Mouse (Mus musculus) gastrocnemius, postnatal 36 days (tissue): ENCODE data around the gene Gm10670. TPM values are rescaled to one million over a fixed set of nuclear protein-coding genes. Genes with fewer than 3 reads are reported as not detected.
"Not testable (repeated sequence)": the region's sequence is repeated elsewhere in the genome, so short reads cannot be mapped to it uniquely, and the experiment has no call there.

Experiments used
- DNase-seq, 2 experiments: peaks; one replicate each; pipeline ENCODE4 v3.0.0; 2022
- intact Hi-C: fragments of 180-260 bp; cut with DNase I; formaldehyde crosslinking; loops from one replicate; pipeline ENCODE4 v1.15.1; 2025
- long read RNA-seq, 2 experiments: library from polyadenylated mRNA; stranded (forward); transcript quantifications; one replicate each; pipeline ENCODE4 v2.0.0; 2021
- total RNA-seq, 2 experiments: library from RNA; stranded (reverse); gene quantifications; 2 replicates each; pipeline ENCODE4 v1.2.3; 2021

The Gm10670 gene
- not detected for total RNA-seq
- long read RNA-seq, experiment 1, result 0 reads
- long read RNA-seq, experiment 2, result 0 reads

GRCm38 (mm10) chr7:20474825-20475224 is at the start of gene Gm10670:
Gene Gm10670, minus strand, starts transcription at chr7:20474925.
- intact Hi-C loops, DNase-seq: not testable (repeated sequence)

DNA sequence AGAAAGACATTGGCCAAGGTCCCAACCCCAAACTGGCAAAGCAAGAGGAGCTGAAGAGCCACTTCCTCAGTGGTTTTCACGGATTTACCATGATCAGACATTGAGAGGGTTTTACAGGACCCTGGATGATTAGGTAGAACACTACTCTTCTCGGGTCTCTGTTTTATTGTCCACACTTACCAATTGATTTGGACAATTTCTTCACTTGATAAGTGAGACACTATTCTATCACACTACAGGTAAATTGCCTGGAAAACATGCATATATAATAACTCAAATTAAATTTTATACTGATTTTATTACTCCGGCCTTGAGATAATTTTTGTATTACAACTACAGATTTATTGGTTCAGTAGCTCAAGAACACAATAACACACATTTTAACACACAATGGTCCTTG is 35.7 kb upstream of the Gm10670 start, which contains the start of gene Vmn1r103:
Gene Vmn1r103, minus strand, starts transcription at position 101 of the 400 bp plus-strand sequence.
- DNase-seq, intact Hi-C loops: not testable (repeated sequence)

DNA sequence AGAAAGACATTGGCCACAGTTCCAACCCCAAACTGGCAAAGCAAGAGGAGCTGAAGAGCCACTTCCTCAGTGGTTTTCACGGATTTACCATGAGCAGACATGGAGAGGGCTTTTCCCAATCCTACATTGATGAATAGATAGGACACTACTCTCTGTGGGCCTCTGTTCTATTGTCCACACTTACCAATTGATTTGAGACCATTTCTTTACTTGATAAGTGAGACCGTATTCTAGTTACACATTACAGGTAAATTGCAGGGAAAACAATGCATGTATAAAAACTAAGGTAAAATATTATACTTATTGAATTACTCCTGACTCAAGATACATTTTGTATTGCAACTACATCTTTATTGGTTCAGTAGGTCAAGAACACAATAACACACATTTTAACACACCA is 32.2 kb downstream of the Gm10670 start, which contains the start of gene Vmn1r101:
Gene Vmn1r101, minus strand, starts transcription at position 101 of the 400 bp plus-strand sequence.
- DNase-seq, intact Hi-C loops: not testable (repeated sequence)

Other genes starting within 250 kb of the Gm10670 start
- not detected for gene Gm4498, start 241.1 kb downstream of the Gm10670 start, total RNA-seq
- gene Gm5890, start 212.1 kb downstream of the Gm10670 start, total RNA-seq, result not detected
- not detected for gene Gm4133, start 140.9 kb downstream of the Gm10670 start, total RNA-seq
- gene Gm5728, start 99.5 kb downstream of the Gm10670 start, total RNA-seq, result not detected
- gene Vmn1r100, start 57.0 kb downstream of the Gm10670 start, total RNA-seq, result not detected
- not detected for gene Vmn1r101, start 32.3 kb downstream of the Gm10670 start, total RNA-seq
- gene Vmn1r103, start 35.6 kb upstream of the Gm10670 start, total RNA-seq, result not detected
- not detected for gene Vmn1r104, start 58.9 kb upstream of the Gm10670 start, total RNA-seq
- not detected for gene Gm5726, start 70.8 kb upstream of the Gm10670 start, total RNA-seq
- gene Gm4141, start 101.3 kb upstream of the Gm10670 start, total RNA-seq, result not detected
- gene Gm4513, start 124.1 kb upstream of the Gm10670 start, total RNA-seq, result not detected
- gene Vmn1r107, start 194.0 kb upstream of the Gm10670 start, total RNA-seq, result not detected
- not detected for gene Vmn1r111, start 228.3 kb upstream of the Gm10670 start, total RNA-seq